Mouse (Mus musculus): ENCODE measurements around the gene Ppp1r14b.

- no peak for TF ChIP-seq CTCF (IDR thresholded peaks at IDR 0.05; ENCODE audit: extremely low read depth, insufficient read depth, low read length)
- no peak for TF ChIP-seq POLR2A (IDR thresholded peaks at IDR 0.05; ENCODE audit: extremely low read depth, insufficient read depth, low read length)
Observed at GRCm38 (mm10) chr19:6981465-6981864, 6.7 kb downstream of the Ppp1r14b start.
